Mouse (Mus musculus): ENCODE measurements at regions not wholly inside any gene's neighbourhood (a gene's known extent, or its start where the extent isn't known, plus 50 kb on each side); places are given as distances from the start of the nearest gene placed in this dataset.

- 91% methylated on average over 13 of the region's 13 CpGs for WGBS
- TF ChIP-seq CTCF (IDR thresholded peaks at IDR 0.05; ENCODE audit: low read depth): no peak
- H3K9me3 ChIP-seq (ENCODE audit: control insufficient read depth): no peaks in the 10 kb centered on the region
These were observed 457.1 kb downstream of the Tmem38b start for GRCm38 (mm10) chr4:54282934-54283333.

GRCm38 (mm10) chr4:54313804-54314203 lies 488.0 kb downstream of the Tmem38b start:
- H3K27me3 ChIP-seq (replicated peaks; ENCODE audit: control insufficient read depth, insufficient read depth, low read length): no peaks in the 10 kb centered on the region
- 76% methylated on average over 1 of the region's 1 CpGs for WGBS
- TF ChIP-seq CTCF (IDR thresholded peaks at IDR 0.05; ENCODE audit: low read depth): 0 out of 2 replicates have a peak, but pooled peaks have one; percentile 9
- H3K4me1 ChIP-seq (replicated peaks; ENCODE audit: control insufficient read depth, insufficient read depth, low read length): no peaks in the 10 kb centered on the region
- no peaks in the 10 kb centered on the region for H3K9me3 ChIP-seq (ENCODE audit: control insufficient read depth)
- H3K36me3 ChIP-seq (ENCODE audit: control insufficient read depth, insufficient read depth): no peaks in the 10 kb centered on the region
- ATAC-seq: no peak
- H3K27ac ChIP-seq (ENCODE audit: low read depth, low read length): no peak overlapping the region
- H3K4me2 ChIP-seq (replicated peaks; ENCODE audit: low read depth): no peak overlapping the region
- no peak overlapping the region for H3K4me3 ChIP-seq (ENCODE audit: low read depth, low read length)
- no peak overlapping the region for H3K9ac ChIP-seq (ENCODE audit: low read depth, low read length)

More at GRCm38 (mm10) chr4:54282934-54283333, 457.1 kb downstream of the Tmem38b start:
- H3K36me3 ChIP-seq (ENCODE audit: control insufficient read depth, insufficient read depth): no peaks in the 10 kb centered on the region
- no peaks in the 10 kb centered on the region for H3K27me3 ChIP-seq (replicated peaks; ENCODE audit: control insufficient read depth, insufficient read depth, low read length)
- no peak overlapping the region for H3K27ac ChIP-seq (ENCODE audit: low read depth, low read length)
- H3K4me2 ChIP-seq (replicated peaks; ENCODE audit: low read depth): no peak overlapping the region
- no peaks in the 10 kb centered on the region for H3K4me1 ChIP-seq (replicated peaks; ENCODE audit: control insufficient read depth, insufficient read depth, low read length)
- H3K4me3 ChIP-seq (ENCODE audit: low read depth, low read length): no peak overlapping the region
- ATAC-seq: no peak
- no peak overlapping the region for H3K9ac ChIP-seq (ENCODE audit: low read depth, low read length)

- Histone ChIP-seq H3K9ac (ENCODE audit: low read depth, low read length) (no peak overlapping the region), H3K9me3 (ENCODE audit: control insufficient read depth) (no peaks in the 10 kb centered on the region), H3K27me3 (replicated peaks; ENCODE audit: control insufficient read depth, insufficient read depth, low read length) (no peaks in the 10 kb centered on the region), H3K4me3 (ENCODE audit: low read depth, low read length) (no peak overlapping the region), H3K27ac (ENCODE audit: low read depth, low read length) (no peak overlapping the region), H3K36me3 (ENCODE audit: control insufficient read depth, insufficient read depth) (no peaks in the 10 kb centered on the region), H3K4me2 (replicated peaks; ENCODE audit: low read depth) (no peak overlapping the region), H3K4me1 (replicated peaks; ENCODE audit: control insufficient read depth, insufficient read depth, low read length) (no peaks in the 10 kb centered on the region)
- WGBS: 65% methylated on average over 5 of the region's 5 CpGs
- TF ChIP-seq CTCF (IDR thresholded peaks at IDR 0.05; ENCODE audit: low read depth): no peak
- no peak for ATAC-seq
These were observed 499.0 kb downstream of the Tmem38b start for GRCm38 (mm10) chr4:54324851-54325250.

- no peak overlapping the region for H3K27ac ChIP-seq (ENCODE audit: low read depth, low read length)
- no peaks in the 10 kb centered on the region for H3K36me3 ChIP-seq (ENCODE audit: control insufficient read depth, insufficient read depth)
- H3K9ac ChIP-seq (ENCODE audit: low read depth, low read length): no peak overlapping the region
- no peak overlapping the region for H3K4me3 ChIP-seq (ENCODE audit: low read depth, low read length)
- WGBS: 77% methylated on average over 5 of the region's 5 CpGs
- no peaks in the 10 kb centered on the region for H3K27me3 ChIP-seq (replicated peaks; ENCODE audit: control insufficient read depth, insufficient read depth, low read length)
- no peak overlapping the region for H3K4me2 ChIP-seq (replicated peaks; ENCODE audit: low read depth)
- H3K9me3 ChIP-seq (ENCODE audit: control insufficient read depth): no peaks in the 10 kb centered on the region
- TF ChIP-seq CTCF (IDR thresholded peaks at IDR 0.05; ENCODE audit: low read depth): no peak
- H3K4me1 ChIP-seq (replicated peaks; ENCODE audit: control insufficient read depth, insufficient read depth, low read length): no peaks in the 10 kb centered on the region
- ATAC-seq: no peak
These were observed 502.4 kb downstream of the Tmem38b start for GRCm38 (mm10) chr4:54328273-54328672.

GRCm38 (mm10) chr4:54328711-54329427 lies 503.0 kb downstream of the Tmem38b start:
- H3K27ac ChIP-seq (ENCODE audit: low read depth, low read length): no peak overlapping the region
- no peaks in the 10 kb centered on the region for H3K9me3 ChIP-seq (ENCODE audit: control insufficient read depth)
- H3K36me3 ChIP-seq (ENCODE audit: control insufficient read depth, insufficient read depth): no peaks in the 10 kb centered on the region
- TF ChIP-seq CTCF (IDR thresholded peaks at IDR 0.05; ENCODE audit: low read depth): peak; percentile 28
- no peaks in the 10 kb centered on the region for H3K4me1 ChIP-seq (replicated peaks; ENCODE audit: control insufficient read depth, insufficient read depth, low read length)
- H3K4me3 ChIP-seq (ENCODE audit: low read depth, low read length): no peak overlapping the region
- H3K4me2 ChIP-seq (replicated peaks; ENCODE audit: low read depth): no peak overlapping the region
- 82% methylated on average over 17 of the region's 17 CpGs for WGBS
- no peak for ATAC-seq
- no peaks in the 10 kb centered on the region for H3K27me3 ChIP-seq (replicated peaks; ENCODE audit: control insufficient read depth, insufficient read depth, low read length)
- no peak overlapping the region for H3K9ac ChIP-seq (ENCODE audit: low read depth, low read length)

GRCm38 (mm10) chr4:54330686-54331085 lies 504.8 kb downstream of the Tmem38b start:
- H3K27ac ChIP-seq (ENCODE audit: low read depth, low read length): no peak overlapping the region
- H3K4me3 ChIP-seq (ENCODE audit: low read depth, low read length): no peak overlapping the region
- H3K9ac ChIP-seq (ENCODE audit: low read depth, low read length): no peak overlapping the region
- ATAC-seq: no peak
- H3K36me3 ChIP-seq (ENCODE audit: control insufficient read depth, insufficient read depth): no peaks in the 10 kb centered on the region
- no peaks in the 10 kb centered on the region for H3K4me1 ChIP-seq (replicated peaks; ENCODE audit: control insufficient read depth, insufficient read depth, low read length)
- H3K9me3 ChIP-seq (ENCODE audit: control insufficient read depth): no peaks in the 10 kb centered on the region
- 0 out of 2 replicates have a peak, but pooled peaks have one; percentile 10 for TF ChIP-seq CTCF (IDR thresholded peaks at IDR 0.05; ENCODE audit: low read depth)
- WGBS: 86% methylated on average over 3 of the region's 3 CpGs
- H3K4me2 ChIP-seq (replicated peaks; ENCODE audit: low read depth): no peak overlapping the region
- no peaks in the 10 kb centered on the region for H3K27me3 ChIP-seq (replicated peaks; ENCODE audit: control insufficient read depth, insufficient read depth, low read length)
